Mouse (Mus musculus) layer of hippocampus, adult 9-11 months (tissue): Measurements from ENCODE around the gene Ndnf.

Experiments used
- DNase-seq: peaks from one replicate; pipeline ENCODE4 v3.0.0; 2022

Gene Ndnf

DNA sequence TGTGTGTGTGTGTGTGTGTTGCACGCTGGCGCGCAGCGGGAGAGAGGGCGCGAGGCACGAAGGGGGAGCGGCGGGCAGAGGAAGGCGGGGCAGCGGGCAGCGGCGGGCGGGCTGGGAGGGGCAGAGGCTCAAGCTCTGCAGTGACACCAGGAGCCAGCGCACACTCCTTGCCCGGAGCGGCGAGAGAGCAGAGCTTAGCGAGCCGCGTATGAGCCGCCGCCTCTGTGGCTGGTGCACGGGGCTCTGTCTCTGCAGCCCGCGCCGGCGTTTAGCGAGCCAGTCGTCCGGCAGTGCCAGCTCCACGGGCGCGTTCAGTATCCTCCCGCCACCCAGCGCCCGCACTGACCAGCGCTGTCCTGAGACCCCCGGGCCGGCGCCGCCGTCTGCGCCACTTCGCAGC lies at the start of gene Ndnf:
Ndnf (plus strand) TSS at position 140 of the 400 bp plus-strand sequence.
- peak; percentile 34 for DNase-seq

DNA sequence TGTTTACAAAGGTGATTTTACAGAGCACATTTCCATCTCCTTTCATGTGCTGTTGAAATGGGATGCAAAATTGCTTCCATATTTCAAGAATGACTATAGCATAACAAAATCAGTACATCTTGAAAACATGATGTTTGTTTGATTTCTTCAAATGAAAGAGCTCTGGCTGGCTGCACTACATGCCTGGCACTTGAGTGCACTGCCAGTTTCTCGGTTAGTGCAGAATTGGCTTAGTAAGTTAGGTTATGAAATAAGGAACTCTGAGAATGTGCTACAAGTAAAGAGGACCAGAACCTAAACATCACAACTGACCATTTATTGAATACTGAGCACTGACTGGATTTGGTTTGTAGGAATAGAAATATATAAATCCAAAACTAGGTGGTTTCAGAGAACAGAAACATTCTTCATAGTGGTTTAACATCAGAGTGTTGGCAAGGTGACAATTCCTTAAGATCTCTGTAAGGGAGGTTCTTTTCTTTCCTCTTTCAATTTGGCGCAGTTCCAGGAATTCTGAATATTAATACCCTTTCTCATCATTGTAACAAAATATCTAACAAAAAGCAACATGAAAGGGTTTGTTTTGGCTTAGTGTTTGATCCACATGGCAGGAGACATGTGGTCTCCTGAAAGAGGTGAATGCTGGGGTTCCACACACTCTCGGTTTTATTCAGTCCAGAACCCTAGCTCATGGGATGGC lies 48.2 kb upstream of the Ndnf start:
- no peak for DNase-seq

DNA sequence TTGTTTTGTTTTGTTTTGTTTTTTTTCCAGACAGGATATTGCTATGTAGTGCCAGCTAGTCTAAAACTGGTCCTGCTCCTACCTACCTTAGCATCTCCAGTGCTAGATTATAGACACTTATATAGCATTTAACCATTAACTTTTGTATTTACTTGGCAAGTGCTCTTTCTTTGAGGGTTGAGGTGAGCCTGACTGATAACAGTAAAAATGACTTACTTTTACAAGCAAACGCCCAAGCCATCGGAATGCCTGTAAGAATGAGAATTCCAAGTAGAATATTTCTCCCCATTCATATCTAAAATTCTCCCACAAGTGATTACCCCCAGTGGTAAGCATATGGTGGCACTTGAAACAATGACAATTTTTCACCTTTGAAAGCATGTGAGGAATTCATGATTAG lies 40.8 kb upstream of the Ndnf start:
- DNase-seq: no peak

DNA sequence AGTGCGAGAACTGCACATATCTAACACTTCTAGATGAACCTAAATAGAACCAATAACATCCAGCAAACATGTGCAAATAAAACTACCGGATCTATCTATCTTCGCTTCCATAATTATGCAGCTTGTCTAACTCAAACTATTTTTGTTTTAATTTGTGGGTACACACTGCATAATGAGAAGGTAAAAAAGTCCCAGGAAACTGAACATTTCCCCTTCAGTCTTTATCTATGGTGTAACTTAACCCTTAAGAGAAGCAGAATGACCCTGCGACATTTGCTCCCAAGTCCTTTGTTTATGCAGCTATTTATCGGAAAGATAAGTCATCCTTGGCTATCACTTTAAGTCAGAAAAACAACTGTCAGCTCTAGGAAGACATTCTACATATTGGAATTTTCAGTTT lies 39.2 kb upstream of the Ndnf start:
- DNase-seq: no peak

DNA sequence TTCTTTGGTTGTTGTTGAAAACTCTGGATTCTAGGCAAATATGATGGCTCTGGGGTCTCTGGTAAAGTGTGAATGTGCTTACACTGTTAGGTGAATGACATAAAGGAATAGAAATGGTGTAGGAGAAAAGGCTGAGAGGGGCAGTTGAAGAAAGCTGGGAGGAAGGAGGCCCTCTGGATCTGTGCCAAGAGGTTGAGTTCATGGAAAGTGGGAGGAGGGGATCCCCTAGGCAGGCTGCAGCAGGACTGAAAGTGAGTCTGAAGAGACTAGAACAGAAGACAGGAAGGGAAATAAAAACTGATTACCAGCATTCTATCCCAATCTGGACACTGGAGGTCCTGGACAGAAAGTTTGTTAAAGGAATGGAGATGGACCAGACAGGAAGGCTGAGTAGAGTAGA lies 29.0 kb upstream of the Ndnf start:
- DNase-seq: no peak

DNA sequence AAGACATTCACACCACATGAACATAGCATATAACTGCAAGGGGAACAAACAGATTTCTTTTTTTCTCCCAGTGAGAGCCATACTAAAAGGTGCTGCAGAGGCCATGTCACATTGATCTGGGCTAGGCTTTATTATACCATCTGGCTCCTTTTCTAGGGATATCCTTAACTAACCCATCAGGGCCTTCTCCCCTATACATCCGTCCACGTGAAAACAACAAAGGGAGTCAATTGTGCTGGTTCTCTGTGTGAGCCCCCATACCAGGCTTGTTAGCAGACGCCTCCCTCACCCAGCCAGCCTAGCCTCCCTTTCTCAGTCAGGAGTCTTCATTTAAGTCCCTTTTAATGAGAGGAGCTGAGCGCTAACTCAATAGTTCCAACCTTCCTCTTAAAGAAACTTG lies 27.3 kb upstream of the Ndnf start:
- no peak for DNase-seq

DNA sequence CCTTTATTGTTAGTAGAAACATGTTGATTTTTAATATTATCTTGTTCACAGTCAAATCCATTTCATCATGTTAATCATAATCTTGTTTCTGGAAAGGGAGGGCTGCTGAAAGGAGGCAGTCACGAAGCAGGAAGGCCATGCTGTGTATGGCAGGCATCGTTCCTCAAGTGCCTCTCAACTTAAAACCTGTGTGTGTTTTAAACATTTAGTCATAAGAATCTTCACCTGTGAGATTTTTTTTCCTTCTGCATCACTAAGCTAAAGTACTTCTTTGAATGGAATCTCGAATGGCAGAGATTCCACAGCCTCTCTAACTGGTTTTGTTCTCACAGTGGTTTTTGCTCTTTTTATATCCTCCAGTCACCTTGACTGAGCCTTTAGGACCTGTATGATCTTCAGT lies 25.0 kb upstream of the Ndnf start:
- DNase-seq: no peak

DNA sequence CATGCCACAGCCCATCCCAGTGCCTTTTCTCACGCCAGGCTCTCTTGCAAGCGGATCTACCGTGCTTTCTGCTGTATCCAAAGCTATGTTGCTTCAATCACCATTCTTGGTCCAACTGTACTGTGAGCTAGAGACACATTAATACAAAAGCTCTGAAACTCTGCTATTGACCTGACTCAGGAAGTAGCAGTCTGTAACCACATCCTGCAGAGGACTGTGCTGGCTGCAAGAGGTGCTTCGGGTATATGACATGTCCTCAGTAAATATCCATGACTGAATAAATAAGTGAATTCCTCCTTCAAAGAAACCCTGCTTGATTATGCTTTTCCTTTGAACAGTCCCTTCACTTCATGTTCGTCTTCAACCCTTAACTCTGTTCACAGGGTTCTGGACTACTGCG lies 23.7 kb upstream of the Ndnf start:
- no peak for DNase-seq

DNA sequence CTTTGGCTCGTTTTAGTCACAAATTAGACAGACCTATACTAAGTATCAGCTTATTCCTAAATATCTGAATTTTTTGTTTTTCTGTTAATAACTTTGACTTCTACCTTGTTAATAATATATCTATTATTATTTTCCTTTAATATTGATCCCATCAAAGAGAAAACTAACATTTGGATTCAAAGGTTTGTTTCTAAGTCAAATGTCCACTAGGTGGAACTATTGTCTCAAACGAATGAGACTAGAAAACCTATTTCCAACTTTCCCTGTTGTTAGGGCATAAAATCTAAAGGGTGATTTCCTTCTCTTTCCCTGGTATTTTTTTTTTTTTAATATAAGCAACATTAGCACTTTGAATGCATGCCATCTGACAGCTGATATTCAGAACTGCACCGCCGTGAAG lies 20.0 kb upstream of the Ndnf start:
- DNase-seq: no peak

DNA sequence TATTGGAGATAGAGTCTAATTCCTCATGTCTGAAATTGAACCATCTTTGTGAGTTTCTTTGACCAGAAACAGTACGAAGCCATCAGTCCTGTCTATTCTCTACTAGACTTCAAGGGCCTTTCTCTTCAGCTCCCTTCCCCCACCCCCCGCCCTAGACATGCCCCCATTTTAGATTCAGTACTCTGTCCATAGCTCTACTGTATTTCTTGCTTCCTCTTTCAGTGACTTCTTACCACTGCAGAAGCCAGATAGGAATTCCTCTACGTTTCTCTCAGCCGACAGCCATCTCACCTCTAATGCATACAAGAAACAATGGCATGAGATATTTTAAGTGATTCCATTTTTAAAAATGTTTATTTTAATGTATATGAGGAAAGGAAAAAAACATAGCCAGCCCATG lies 10.1 kb upstream of the Ndnf start:
- DNase-seq: no peak

DNA sequence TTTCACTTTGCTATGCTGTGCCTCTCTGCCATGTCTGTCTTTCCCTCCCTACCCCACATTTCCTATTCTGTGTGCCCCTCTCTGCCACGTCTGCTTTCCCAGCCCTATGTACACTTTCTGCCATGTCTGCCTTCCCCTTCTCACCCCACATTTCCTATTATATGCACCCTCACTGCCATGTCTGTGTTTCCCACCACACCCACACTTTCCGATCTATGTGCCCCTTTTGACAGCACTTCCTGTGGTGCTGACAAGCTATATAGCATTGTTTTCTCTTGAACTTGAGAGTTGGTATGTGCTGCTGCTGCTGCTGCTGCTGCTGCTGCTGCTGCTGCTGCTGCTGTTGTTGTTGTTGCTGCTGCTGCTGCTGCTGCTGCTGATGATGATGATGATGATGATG lies 9.3 kb upstream of the Ndnf start:
- no peak for DNase-seq

DNA sequence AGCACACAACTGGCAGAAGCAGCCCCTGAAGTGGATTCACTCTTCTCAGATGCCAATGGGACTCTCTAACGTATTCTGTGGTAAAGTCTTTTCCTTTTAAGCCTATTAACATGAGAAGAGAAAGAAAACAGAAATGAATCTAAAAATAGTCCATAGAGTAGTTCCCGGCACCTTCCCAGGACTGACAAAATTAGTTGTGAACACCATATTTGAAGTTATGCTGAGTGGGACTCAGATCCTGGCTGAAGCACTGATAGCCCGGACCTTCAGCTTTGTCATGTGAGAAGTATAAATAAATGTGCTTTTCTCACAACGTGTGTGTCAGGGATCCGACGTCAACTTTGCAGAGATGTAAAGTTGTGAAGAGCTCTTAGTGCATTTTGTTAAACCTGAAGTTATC lies 7.4 kb upstream of the Ndnf start:
- no peak for DNase-seq

DNA sequence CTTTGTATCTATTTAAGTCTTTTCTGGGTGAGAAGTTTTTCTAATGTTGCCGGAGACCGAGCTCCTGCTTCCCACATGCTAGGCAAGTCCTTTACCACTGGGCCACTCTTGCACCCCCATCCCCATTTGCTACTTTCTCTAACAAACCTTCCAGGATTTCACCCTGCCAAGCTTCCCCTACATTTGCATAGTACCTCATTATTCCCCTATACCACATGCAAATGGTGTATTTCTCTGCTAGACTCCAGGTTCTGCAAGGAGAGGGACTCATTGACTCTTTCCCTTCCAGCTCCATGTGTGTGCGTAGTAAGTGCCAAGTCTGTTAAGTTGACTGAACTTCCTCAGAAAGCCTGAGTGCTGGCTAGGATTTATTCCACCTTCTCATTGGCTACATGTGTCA lies 5.1 kb upstream of the Ndnf start:
- DNase-seq: no peak

DNA sequence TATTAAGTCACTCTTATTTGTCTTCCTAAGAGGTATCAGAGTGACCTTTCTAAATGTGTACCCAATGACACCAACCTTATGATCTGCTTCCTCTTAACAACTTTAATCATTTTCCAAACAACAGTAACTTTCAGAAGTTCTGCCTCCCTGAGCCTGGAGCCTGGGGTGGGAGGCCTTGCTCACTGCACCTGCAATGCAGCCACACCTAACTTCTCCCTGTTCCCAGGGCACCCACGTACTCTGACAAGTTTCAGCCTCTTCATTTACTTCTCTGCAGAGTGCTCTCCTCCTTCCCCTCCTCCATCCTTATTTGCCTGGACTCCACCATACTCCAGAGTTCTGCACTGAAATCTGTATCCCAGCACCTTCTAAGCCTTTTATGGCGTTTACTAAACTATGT lies 1.4 kb upstream of the Ndnf start:
- no peak for DNase-seq

DNA sequence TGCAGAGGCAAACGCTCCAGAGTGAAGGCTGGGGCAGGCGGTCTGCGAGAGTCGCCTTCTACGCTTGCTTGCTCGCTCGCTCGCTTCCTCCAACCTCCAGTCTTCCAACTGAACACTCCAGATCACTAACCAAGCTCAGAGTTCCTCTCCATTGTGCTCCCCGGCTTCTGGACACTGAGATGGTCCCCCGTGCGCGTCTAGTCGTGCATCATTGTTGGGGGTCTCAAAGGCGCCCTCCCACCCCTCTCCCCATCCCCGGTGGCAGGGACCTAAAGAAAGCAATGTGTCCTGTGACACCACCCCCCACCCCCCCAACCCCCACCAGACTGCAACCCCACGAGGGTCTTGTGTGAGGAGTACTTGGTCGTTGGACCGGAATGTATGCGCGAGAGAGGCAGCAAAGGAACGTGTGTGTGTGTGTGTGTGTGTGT lies 394 bp upstream of the Ndnf start:
- DNase-seq: no peak

DNA sequence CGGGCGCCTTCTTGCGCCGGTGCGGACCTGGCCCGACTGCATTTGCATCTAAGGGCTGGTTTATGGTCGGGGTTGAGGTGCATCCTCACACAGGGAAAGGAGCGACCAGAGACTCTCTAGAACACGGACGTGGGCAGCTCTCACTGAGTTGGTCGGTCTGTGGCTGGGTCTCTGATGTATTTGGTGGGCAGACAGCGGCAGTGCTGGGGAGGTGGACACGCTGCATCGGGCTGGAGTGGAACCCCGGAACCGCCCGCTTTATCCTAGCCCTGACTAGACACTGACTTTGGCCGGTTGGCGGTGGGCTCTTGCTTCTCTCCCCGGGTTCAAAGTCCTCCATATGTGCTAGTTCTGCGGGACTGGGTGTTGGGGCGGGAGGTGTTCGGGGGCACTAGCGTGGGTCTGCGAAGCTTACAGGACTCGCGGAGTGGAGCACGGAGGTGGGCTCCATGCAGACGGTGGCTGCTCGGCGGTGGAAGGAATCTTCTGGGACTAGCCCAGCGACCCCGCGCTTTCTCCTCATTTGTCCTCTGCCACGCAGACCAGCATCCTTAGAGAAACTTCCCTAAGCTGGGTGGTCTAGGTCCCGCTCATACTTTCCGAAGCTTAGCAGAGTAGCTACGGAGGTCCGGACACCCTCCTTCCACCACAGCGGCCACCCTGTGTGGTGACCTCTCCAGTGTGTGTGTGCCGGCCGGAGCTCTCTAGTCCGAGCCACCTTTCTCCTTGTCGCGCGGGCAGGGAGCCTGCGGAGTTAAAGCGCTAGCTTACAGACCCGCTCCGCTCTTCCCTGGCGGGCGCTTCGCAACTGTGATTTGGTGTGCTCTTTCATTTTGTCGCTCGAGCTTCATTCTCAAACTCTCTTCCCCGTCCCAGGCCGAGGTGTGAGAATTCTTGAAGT lies 991 bp downstream of the Ndnf start:
- no peak for DNase-seq

DNA sequence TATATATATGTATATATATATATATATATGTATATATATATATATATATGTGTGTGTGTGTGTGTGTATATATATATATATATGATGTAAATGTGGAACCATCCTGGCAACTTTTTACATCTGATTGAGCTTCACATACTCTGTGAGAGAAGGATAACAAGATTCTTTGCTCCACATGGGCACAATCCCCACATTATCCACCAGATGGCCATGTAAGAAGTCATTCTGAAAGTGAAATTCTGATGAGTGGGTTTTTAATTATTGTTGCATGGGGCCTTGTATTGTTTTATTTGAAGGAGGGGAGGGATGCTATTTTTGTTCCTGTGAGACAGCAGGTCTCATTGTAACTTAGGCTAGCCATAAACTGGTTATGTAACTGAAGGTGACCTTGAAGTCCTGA lies 22.5 kb downstream of the Ndnf start:
- no peak for DNase-seq

DNA sequence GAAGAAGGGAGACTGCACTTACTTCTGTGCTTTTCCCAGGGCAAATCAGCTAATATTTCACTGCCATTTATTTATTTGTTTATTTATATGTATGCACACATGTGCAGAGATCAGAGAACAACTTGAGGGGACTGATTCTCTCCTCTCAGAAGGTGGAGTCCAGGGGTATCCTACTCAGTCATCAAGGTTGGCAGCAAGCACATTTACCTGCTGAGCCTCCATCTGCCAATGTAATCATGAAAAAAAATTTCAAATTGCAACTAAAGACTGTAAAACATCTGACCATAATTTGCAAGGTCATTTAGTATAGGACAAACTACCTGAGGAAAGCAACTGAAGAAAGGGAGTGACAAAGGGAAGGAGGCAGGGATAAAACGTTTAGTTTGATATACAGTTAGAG lies 49.3 kb downstream of the Ndnf start:
- DNase-seq: no peak

DNA sequence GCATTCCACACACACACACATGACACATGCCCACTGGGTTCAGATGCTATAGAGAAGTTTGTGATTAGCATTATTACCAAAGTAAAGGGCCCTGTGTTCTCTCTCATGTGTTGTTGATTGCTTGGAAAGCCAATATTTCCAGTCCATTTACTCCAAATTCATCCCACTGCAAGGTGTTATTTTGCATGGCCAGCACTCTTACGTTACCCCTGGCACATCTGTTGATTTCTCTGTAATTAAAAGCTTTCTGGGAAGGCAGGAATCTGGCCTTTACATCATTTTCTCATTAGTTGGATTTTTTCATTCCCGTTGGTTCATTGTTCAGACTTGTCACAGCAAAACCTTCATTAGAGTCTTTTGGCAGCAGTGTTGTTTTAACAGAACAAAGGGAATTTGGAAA lies 54.3 kb downstream of the Ndnf start:
- no peak for DNase-seq

DNA sequence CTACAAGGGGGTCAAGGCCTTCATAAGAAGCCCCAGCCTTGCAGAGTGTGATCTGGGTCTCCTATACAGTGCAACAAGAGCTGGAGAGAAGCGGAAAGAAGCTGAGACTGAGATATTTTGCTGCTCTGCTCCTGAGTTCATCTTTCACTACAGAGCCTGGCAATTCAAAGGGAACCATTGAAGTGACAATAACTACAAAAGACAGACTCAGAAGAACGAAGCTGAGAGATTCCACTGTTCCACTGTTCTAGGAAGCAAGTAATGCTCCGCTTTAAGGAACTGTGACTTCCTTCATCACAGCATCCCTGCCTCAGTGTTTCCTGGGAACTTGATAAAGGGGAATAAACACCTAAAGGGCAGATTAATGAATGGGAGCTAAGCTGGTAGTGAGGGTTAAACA lies 56.9 kb downstream of the Ndnf start:
- no peak for DNase-seq

DNA sequence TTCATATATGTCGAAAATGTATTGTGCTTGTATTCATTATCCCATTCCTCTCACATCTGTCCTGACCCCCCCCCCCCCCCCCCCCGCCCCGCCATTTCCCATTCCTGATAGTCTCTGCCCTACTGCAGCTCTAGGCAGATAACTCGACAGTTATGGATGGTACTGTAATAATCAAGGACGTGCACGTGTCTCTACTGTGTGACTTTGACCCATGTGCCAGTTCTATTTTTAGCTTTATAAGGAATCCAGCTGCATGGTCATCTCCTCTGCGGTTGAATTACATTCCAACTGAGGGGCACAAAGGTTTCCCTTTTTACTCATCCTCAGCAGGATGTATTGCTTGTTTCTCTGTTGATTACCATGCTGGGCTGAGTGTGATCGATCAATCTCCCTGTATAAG lies 68.1 kb downstream of the Ndnf start:
- no peak for DNase-seq

DNA sequence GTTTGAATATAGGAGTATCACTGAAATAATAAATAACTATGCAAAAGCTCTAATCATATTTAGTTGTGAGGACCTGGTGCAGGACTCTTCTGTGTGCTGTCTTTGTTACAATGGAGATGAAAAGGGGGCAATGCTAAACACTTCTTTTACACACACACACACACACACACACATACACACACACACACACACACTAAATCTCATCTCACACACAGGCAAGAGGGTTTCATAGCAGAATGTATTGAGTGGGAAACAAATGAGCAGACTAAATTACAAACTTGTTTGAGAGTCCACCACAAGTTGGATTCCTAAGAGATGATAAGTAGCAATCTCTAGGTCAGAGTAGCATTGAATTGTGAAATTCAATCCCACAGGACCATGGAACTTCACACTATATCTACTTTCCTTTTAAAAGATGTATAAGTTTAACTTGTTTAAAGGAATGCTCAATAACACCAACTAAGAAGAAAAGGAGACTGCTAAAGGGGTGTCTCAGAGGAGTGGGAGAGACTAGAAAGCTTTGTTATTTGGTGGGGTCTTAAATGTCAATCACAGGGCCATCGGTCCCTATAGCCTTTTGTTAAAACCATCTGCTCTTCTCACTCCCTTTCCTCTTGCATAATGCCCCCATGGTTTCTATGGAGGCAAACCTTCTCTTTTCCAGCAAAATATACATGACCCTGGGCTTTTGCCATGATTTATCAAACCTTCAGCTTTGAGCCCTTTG lies 71.9 kb downstream of the Ndnf start:
- no peak for DNase-seq

DNA sequence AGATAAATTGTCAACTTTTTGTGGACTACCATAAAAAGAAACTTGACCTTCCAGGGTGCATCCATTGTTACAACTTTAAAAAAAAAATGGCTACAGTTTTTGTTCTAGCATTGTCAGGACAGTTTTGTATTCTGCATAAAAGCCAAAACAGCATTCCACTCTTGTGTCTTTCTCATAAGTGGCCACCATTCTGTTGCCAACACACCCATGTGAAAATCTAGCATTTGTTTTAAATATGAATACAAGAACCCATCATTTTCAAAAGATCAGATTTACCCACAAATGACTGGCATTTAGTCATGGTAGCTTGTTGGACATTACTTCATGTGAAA lies 72.4 kb downstream of the Ndnf start:
- DNase-seq: no peak

DNA sequence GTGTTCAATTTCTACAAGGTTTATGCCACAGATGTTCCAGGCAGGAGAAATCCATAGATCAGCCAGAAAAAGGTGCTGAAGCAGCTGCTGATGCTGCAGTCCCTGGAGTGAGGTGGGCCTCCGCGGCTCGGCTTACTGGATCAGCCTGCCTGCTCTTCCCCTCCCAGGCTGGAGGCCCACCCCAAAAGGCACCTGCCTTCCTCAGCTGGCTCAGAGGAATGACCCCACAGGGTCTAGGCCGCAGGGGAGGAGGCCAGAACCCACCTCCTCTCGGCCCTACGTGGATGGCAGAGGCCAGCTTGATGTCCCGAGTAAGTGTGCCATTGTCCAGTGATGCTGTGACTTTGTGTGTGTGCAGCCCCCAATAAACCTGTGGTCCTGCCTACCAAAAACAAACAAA lies 86.8 kb downstream of the Ndnf start:
- no peak for DNase-seq
